Mouse (Mus musculus) embryonic facial prominence, embryonic 10.5 days (tissue): Measurements from ENCODE around the gene Ankfn1. TPM values are rescaled to one million over a fixed set of nuclear protein-coding genes. Genes with fewer than 3 reads are reported as not detected.

Experiments
- DNase-seq: peaks from one replicate; pipeline ENCODE4 v3.0.0-alpha.2; 2017; ENCODE audit warnings: low spot score
- H3K27ac ChIP-seq: fragments of 300-500 bp; sonication (generic); replicated peaks from 2 replicates; pipeline ENCODE4 v1.5.1; 2016; ENCODE audit warnings: mild to moderate bottlenecking
- H3K27me3 ChIP-seq: fragments of 300-500 bp; sonication (generic); replicated peaks from 2 replicates; pipeline ENCODE4 v1.6.1; 2016; ENCODE audit warnings: low read depth, mild to moderate bottlenecking; ENCODE audit not compliant: poor library complexity, severe bottlenecking
- H3K36me3 ChIP-seq: fragments of 300-500 bp; sonication (generic); replicated peaks from 2 replicates; pipeline ENCODE4 v1.6.1; 2016; ENCODE audit warnings: mild to moderate bottlenecking, moderate library complexity
- H3K4me1 ChIP-seq: fragments of 300-500 bp; sonication (generic); 2 replicates; pipeline ENCODE4 v1.6.1; 2016
- H3K4me3 ChIP-seq: fragments of 300-500 bp; sonication (generic); 2 replicates; pipeline ENCODE4 v1.5.1; 2016; ENCODE audit warnings: mild to moderate bottlenecking, moderate library complexity
- H3K9me3 ChIP-seq: fragments of 300-500 bp; sonication (generic); 2 replicates; pipeline ENCODE4 v1.6.1; 2016; ENCODE audit warnings: mild to moderate bottlenecking
- WGBS: fragments of 180-500 bp; shearing (Covaris S2); methylation state at CpG from one replicate; pipeline ENCODE4 v1.1.7; 2016; 5-methylcytosine and 5-hydroxymethylcytosine counted together
- polyA plus RNA-seq: library from polyadenylated mRNA; unstranded; fragments of >200 nt; fragmentation: Nextera tagmentation; extraction: Ambion mirVana; gene quantifications from 2 replicates; pipeline ENCODE4 v1.2.1, GENCODE M21; 2016

Ankfn1 gene
- polyA plus RNA-seq, 1 experiment from 2014 or later, result 0.30 TPM

- H3K27ac ChIP-seq, result no peak overlapping the region
- H3K4me1 ChIP-seq, result peaks cover 12% of the 10 kb centered on the region
- no peaks in the 10 kb centered on the region for H3K9me3 ChIP-seq
- DNase-seq, result no peak
- 75% methylated on average over 6 of the region's 6 CpGs for WGBS
- no peak overlapping the region for H3K4me3 ChIP-seq
- H3K27me3 ChIP-seq, result no peaks in the 10 kb centered on the region
- no peaks in the 10 kb centered on the region for H3K36me3 ChIP-seq
These were observed 296.4 kb downstream of the Ankfn1 start for GRCm38 (mm10) chr11:89481084-89481483.

- Histone ChIP-seq H3K9me3 (no peaks in the 10 kb centered on the region), H3K4me1 (peaks cover 10% of the 10 kb centered on the region), H3K27me3 (no peaks in the 10 kb centered on the region), H3K27ac (no peak overlapping the region), H3K36me3 (no peaks in the 10 kb centered on the region), H3K4me3 (no peak overlapping the region)
- 65% methylated on average over 5 of the region's 5 CpGs for WGBS
- no peak for DNase-seq
These were observed 300.5 kb downstream of the Ankfn1 start for GRCm38 (mm10) chr11:89476927-89477326.

GRCm38 (mm10) chr11:89476047-89476446, 301.4 kb downstream of the Ankfn1 start:
- Histone ChIP-seq H3K9me3 (no peaks in the 10 kb centered on the region), H3K4me3 (no peak overlapping the region), H3K27ac (no peak overlapping the region), H3K36me3 (no peaks in the 10 kb centered on the region), H3K27me3 (no peaks in the 10 kb centered on the region), H3K4me1 (peaks cover 10% of the 10 kb centered on the region)
- no peak for DNase-seq
- 80% methylated on average over 4 of the region's 4 CpGs for WGBS

- Histone ChIP-seq H3K27ac (no peak overlapping the region), H3K36me3 (no peaks in the 10 kb centered on the region), H3K4me3 (no peak overlapping the region), H3K4me1 (peaks cover 7% of the 10 kb centered on the region), H3K9me3 (no peaks in the 10 kb centered on the region), H3K27me3 (no peaks in the 10 kb centered on the region)
- DNase-seq, result no peak
- 89% methylated on average over 4 of the region's 4 CpGs for WGBS
These were observed 304.6 kb downstream of the Ankfn1 start for GRCm38 (mm10) chr11:89472871-89473270.

GRCm38 (mm10) chr11:89465381-89465780, 312.1 kb downstream of the Ankfn1 start:
- H3K27ac ChIP-seq, result no peak overlapping the region
- no peak for DNase-seq
- no peak overlapping the region for H3K4me3 ChIP-seq
- no peaks in the 10 kb centered on the region; the same call in 1 of the 2 replicates for H3K4me1 ChIP-seq
- no peaks in the 10 kb centered on the region for H3K27me3 ChIP-seq
- WGBS, result 92% methylated on average over 4 of the region's 4 CpGs
- no peaks in the 10 kb centered on the region for H3K9me3 ChIP-seq
- H3K36me3 ChIP-seq, result no peaks in the 10 kb centered on the region

GRCm38 (mm10) chr11:89462216-89462615, 315.2 kb downstream of the Ankfn1 start:
- 66% methylated on average over 10 of the region's 10 CpGs for WGBS
- Histone ChIP-seq H3K4me1 (no peaks in the 10 kb centered on the region; the same call in 1 of the 2 replicates), H3K36me3 (no peaks in the 10 kb centered on the region), H3K27ac (no peak overlapping the region), H3K27me3 (0 out of 2 replicates have a peak, but pooled peaks cover 4% of the 10 kb centered on the region), H3K4me3 (no peak overlapping the region), H3K9me3 (no peaks in the 10 kb centered on the region)
- DNase-seq, result no peak

GRCm38 (mm10) chr11:89459437-89459836, 318.0 kb downstream of the Ankfn1 start:
- Histone ChIP-seq H3K36me3 (no peaks in the 10 kb centered on the region), H3K27ac (no peak overlapping the region), H3K27me3 (0 out of 2 replicates have a peak, but pooled peaks cover 4% of the 10 kb centered on the region), H3K4me3 (no peak overlapping the region), H3K9me3 (no peaks in the 10 kb centered on the region), H3K4me1 (peaks cover 8% of the 10 kb centered on the region)
- WGBS, result 93% methylated on average over 6 of the region's 6 CpGs
- DNase-seq, result no peak

GRCm38 (mm10) chr11:89455647-89456231, 321.7 kb downstream of the Ankfn1 start:
- peak; percentile 37 for DNase-seq
- Histone ChIP-seq H3K36me3 (no peaks in the 10 kb centered on the region), H3K4me3 (no peak overlapping the region), H3K27me3 (0 out of 2 replicates have a peak, but pooled peaks cover 4% of the 10 kb centered on the region), H3K4me1 (peaks cover 16% of the 10 kb centered on the region), H3K27ac (0 out of 2 replicates have a peak overlapping the region, but pooled peaks have one; percentile 8), H3K9me3 (no peaks in the 10 kb centered on the region)
- 29% methylated on average over 5 of the region's 5 CpGs for WGBS

GRCm38 (mm10) chr11:89454702-89455101, 322.8 kb downstream of the Ankfn1 start:
- Histone ChIP-seq H3K36me3 (no peaks in the 10 kb centered on the region), H3K27ac (no peak overlapping the region), H3K4me3 (no peak overlapping the region), H3K4me1 (peaks cover 16% of the 10 kb centered on the region), H3K9me3 (no peaks in the 10 kb centered on the region), H3K27me3 (0 out of 2 replicates have a peak, but pooled peaks cover 4% of the 10 kb centered on the region)
- DNase-seq, result no peak
- 64% methylated on average over 4 of the region's 4 CpGs for WGBS

GRCm38 (mm10) chr11:89452862-89453261, 324.6 kb downstream of the Ankfn1 start:
- H3K36me3 ChIP-seq, result no peaks in the 10 kb centered on the region
- H3K27ac ChIP-seq, result peak overlapping the region; percentile 20; the same call in 1 of the 2 replicates
- H3K27me3 ChIP-seq, result no peaks in the 10 kb centered on the region
- no peak overlapping the region for H3K4me3 ChIP-seq
- H3K9me3 ChIP-seq, result no peaks in the 10 kb centered on the region
- peaks cover 20% of the 10 kb centered on the region for H3K4me1 ChIP-seq
- 18% methylated on average over 2 of the region's 2 CpGs for WGBS
- peak; percentile 40 for DNase-seq

GRCm38 (mm10) chr11:89450406-89450805, 327.0 kb downstream of the Ankfn1 start:
- no peak for DNase-seq
- no peak overlapping the region for H3K4me3 ChIP-seq
- H3K27ac ChIP-seq, result no peak overlapping the region
- H3K4me1 ChIP-seq, result peaks cover 24% of the 10 kb centered on the region
- no peaks in the 10 kb centered on the region for H3K27me3 ChIP-seq
- no peaks in the 10 kb centered on the region for H3K36me3 ChIP-seq
- no peaks in the 10 kb centered on the region for H3K9me3 ChIP-seq
- WGBS, result 84% methylated on average over 4 of the region's 4 CpGs

GRCm38 (mm10) chr11:89448986-89449385, 328.5 kb downstream of the Ankfn1 start:
- H3K4me1 ChIP-seq, result peaks cover 24% of the 10 kb centered on the region
- no peak overlapping the region for H3K4me3 ChIP-seq
- no peak overlapping the region for H3K27ac ChIP-seq
- WGBS, result 91% methylated on average over 6 of the region's 6 CpGs
- no peaks in the 10 kb centered on the region for H3K9me3 ChIP-seq
- H3K36me3 ChIP-seq, result no peaks in the 10 kb centered on the region
- H3K27me3 ChIP-seq, result no peaks in the 10 kb centered on the region
- DNase-seq, result no peak

GRCm38 (mm10) chr11:89447477-89447876, 330.0 kb downstream of the Ankfn1 start:
- DNase-seq, result no peak

More at GRCm38 (mm10) chr11:89447477-89447876, 330.0 kb downstream of the Ankfn1 start:
- no peaks in the 10 kb centered on the region for H3K27me3 ChIP-seq
- H3K27ac ChIP-seq, result 0 out of 2 replicates have a peak overlapping the region, but pooled peaks have one; percentile 26
- no peaks in the 10 kb centered on the region for H3K36me3 ChIP-seq
- peaks cover 17% of the 10 kb centered on the region for H3K4me1 ChIP-seq
- H3K4me3 ChIP-seq, result no peak overlapping the region
- WGBS, result 58% methylated on average over 12 of the region's 12 CpGs
- H3K9me3 ChIP-seq, result no peaks in the 10 kb centered on the region
